29 mouse cellular contexts compared by ENCODE assay signal in genomic region chr11:106045780-106046179, GRCm38 (mm10). TPM values are rescaled to one million over a fixed set of nuclear protein-coding genes. Genes with fewer than 3 reads are reported as not detected.
"Had no signal": no experiment of that assay in that cellular context is flagged by ENCODE, and none has a peak within 500 bp of the region (broad histone marks: within the 10 kb centered on the region; RNA-seq: fewer than 3 reads in every experiment).

No protein-coding gene starts in this region.

- DNase-seq: lung, adult 2 months; lung, postnatal 14 days; lung, postnatal 36 days; midbrain, embryonic 14.5 days; retina, postnatal 1 day; right cerebral cortex, adult 18-20 months; right cerebral cortex, postnatal 25 days; right cerebral cortex, postnatal 4 days; spleen, adult 18-20 months; thymus, adult 2 months; thymus, postnatal 25 days; thymus, postnatal 4 days had no signal

- H3K9me3 ChIP-seq: lung, embryonic 15.5 days; megakaryocyte, embryonic 14.5 days; midbrain, embryonic 10.5 days; midbrain, embryonic 12.5 days; neural tube, embryonic 13.5 days; neural tube, embryonic 15.5 days; stomach, embryonic 15.5 days had no signal

- H3K9ac ChIP-seq: lung, embryonic 15.5 days; midbrain, embryonic 12.5 days; neural tube, embryonic 13.5 days; neural tube, embryonic 15.5 days; stomach, embryonic 15.5 days had no signal

- H3K4me1 ChIP-seq: lung, embryonic 15.5 days; midbrain, embryonic 10.5 days; midbrain, embryonic 12.5 days; neural tube, embryonic 15.5 days; stomach, embryonic 15.5 days had no signal

- H3K27ac ChIP-seq: lung, embryonic 15.5 days; macrophage; midbrain, embryonic 10.5 days; midbrain, embryonic 12.5 days; neural tube, embryonic 13.5 days; neural tube, embryonic 15.5 days; stomach, embryonic 15.5 days; stomach, postnatal 0 days had no signal

- H3K27me3 ChIP-seq: lung, embryonic 15.5 days; megakaryocyte, embryonic 14.5 days; midbrain, embryonic 12.5 days; neural tube, embryonic 13.5 days; neural tube, embryonic 15.5 days; stomach, embryonic 15.5 days had no signal

- H3K4me3 ChIP-seq: lung, embryonic 15.5 days; megakaryocyte, embryonic 14.5 days; midbrain, embryonic 10.5 days; midbrain, embryonic 12.5 days; myocyte; neural tube, embryonic 13.5 days; neural tube, embryonic 15.5 days; stomach, embryonic 15.5 days had no signal

- H3K4me2 ChIP-seq: lung, embryonic 15.5 days; midbrain, embryonic 12.5 days; neural tube, embryonic 13.5 days; neural tube, embryonic 15.5 days; stomach, embryonic 15.5 days had no signal

- ATAC-seq: lung, postnatal 0 days; midbrain, embryonic 16.5 days had no signal

RNA-seq across cellular contexts. Expression of gene Kcnh6, which starts 37.9 kb away (rescaled TPM):
- polyA plus RNA-seq: macrophage, myocyte had no signal

RNA-seq across cellular contexts. Expression of gene Ace3, which starts 51.3 kb away (rescaled TPM):
- total RNA-seq: megakaryocyte progenitor cell, adult 5-6 weeks had no signal
- polyA plus RNA-seq: liver, embryonic 16.5 days; macrophage; midbrain, embryonic 10.5 days; midbrain, embryonic 12.5 days; midbrain, embryonic 16.5 days; myocyte; neural tube, embryonic 11.5 days; neural tube, embryonic 13.5 days; neural tube, embryonic 15.5 days; small intestine, adult 2 months; stomach, embryonic 15.5 days; stomach, postnatal 0 days; thymus, adult 2 months; urinary bladder, adult 2 months had no signal
